Mouse (Mus musculus): ENCODE measurements at regions not wholly inside any gene's neighbourhood (a gene's known extent, or its start where the extent isn't known, plus 50 kb on each side); places are given as distances from the start of the nearest gene placed in this dataset.

DNA sequence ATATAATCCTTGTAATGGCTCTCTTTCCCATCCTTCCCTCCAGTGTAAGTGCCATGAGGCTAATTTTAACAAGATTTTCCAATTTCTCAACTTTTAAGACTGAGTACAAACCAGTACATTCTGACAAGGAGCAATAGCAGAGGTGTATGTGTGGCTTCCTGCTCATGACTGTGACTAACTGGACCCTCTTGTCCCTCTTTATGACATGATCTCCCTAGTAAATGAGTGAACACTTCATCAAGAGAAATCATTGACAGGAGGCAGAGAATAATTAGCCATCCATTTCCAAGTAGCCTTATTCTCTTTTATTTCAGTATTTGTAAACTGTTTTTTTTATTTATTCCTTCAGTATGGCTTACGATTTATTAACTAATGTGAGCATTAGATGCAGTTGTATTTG lies 497.7 kb upstream of the Adamts5 start:
- TF ChIP-seq POLR2A (IDR thresholded peaks at IDR 0.05; ENCODE audit: insufficient read depth, low read depth, low read length) = no peak
- TF ChIP-seq CTCF (IDR thresholded peaks at IDR 0.05) = no peak
- no peak for TF ChIP-seq EP300 (IDR thresholded peaks at IDR 0.05; ENCODE audit: insufficient read depth, low read depth, low read length)

All from heart, adult 2 months (tissue).